Mouse (Mus musculus): ENCODE measurements around the gene Xirp1. TPM values are rescaled to one million over a fixed set of nuclear protein-coding genes. Genes with fewer than 3 reads are reported as not detected.

Gene Xirp1
- not detected in 2 replicates for total RNA-seq (2014; fragmentation: Nextera tagmentation)
- total RNA-seq (2017): 0.05 and 0.06 TPM in 2 replicates
- not detected in 2 replicates for polyA plus RNA-seq (2012)

DNA sequence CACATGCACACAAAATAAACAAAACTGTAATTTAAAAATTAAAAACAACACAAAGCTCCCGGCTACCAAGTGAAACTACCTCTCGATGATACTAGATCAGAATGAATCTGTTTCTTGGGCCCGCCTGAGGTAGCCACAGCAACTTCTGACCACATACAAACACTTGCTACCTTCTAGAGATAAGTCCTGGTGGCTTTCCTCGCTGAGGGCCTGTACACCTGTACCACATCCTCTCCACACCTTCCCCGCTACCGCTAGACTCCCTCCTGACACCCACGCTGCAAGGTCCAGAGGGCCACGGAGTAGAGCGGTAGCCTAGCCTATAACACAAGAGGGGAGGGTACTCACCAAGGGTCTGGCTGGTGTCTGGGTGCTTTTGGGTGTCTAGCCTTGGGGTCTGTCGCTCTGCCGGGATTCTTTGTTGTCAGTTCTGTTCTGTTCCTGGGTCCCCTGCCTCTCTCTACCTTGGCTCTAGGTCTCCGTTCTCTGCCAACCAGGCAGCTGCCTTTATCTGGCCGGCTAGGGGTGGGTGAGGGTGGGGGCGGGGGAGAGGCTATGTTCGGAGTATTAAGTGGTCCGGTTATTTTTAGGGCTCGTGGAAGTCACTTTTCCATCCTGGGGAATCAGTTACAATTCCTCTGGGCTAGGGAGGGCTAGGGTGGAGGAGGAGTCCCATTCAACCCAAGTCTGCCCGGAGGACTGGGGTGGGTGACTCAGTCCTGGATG, at the start of gene Xirp1:
Gene Xirp1 (minus strand): TSS at position 513 of the 726 bp plus-strand sequence.
- TF ChIP-seq POLR2AphosphoS5 (IDR thresholded peaks at IDR 0.05; ENCODE audit: insufficient replicate concordance, low read depth, low read length): no peak
- TF ChIP-seq CTCF (IDR thresholded peaks at IDR 0.05; ENCODE audit: low read depth, low read length): no peak
- no peak for TF ChIP-seq GATA1 (IDR thresholded peaks at IDR 0.05; ENCODE audit: borderline replicate concordance, low read length)
- no peak for TF ChIP-seq GATA2 (IDR thresholded peaks at IDR 0.05; ENCODE audit: borderline replicate concordance, low read depth, low read length)
- no peak for TF ChIP-seq TAL1 (conservative IDR thresholded peaks at IDR 0.05; ENCODE audit: low read depth, low read length)
- Histone ChIP-seq H3K9me3 (replicated peaks) (no peaks in the 10 kb centered on the region), H3K27me3 (ENCODE audit: insufficient read depth, low read length) (peaks cover 46% of the 10 kb centered on the region), H3K4me3 (ENCODE audit: low read depth, low read length) (no peak within 1 kb of the TSS), H3K4me1 (ENCODE audit: insufficient read depth, low read depth, low read length) (0 out of 2 replicates have a peak, but pooled peaks cover 3% of the 10 kb centered on the region), H3K36me3 (replicated peaks) (no peaks in the 10 kb centered on the region)
- no peak for DNase-seq (ENCODE audit: low spot score)
- no peak for ATAC-seq (ENCODE audit: extremely low read depth, insufficient number of reproducible peaks, low FRiP score, poor library complexity, severe bottlenecking)

DNA sequence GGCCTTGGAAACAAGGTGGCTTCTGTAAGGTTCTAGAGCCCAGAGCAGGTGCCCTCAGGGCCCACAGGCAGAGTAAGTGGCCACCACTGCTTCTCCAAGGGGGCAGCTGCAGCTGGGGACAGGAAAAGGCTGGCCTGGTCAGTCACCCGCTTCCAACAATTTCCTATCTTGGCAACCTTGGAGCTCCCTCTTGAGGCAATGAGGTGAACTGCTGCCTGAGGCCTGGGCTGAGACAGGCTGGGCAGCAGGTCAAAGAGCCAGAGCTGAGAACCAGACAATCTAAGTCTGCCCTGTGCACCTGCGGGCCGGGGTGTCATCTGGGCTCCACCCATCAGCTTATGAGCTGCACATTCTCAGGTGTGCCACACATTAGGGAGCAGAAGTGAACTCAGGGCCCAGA, 49.8 kb upstream of the Xirp1 start:
- H3K9me3 ChIP-seq (replicated peaks): no peaks in the 10 kb centered on the region
- H3K4me3 ChIP-seq (ENCODE audit: low read depth, low read length): no peak overlapping the region
- peaks cover 22% of the 10 kb centered on the region for H3K27me3 ChIP-seq (ENCODE audit: insufficient read depth, low read length)
- TF ChIP-seq GATA2 (IDR thresholded peaks at IDR 0.05; ENCODE audit: borderline replicate concordance, low read depth, low read length): no peak
- peak; percentile 93 for TF ChIP-seq CTCF (IDR thresholded peaks at IDR 0.05; ENCODE audit: low read depth, low read length)
- no peaks in the 10 kb centered on the region for H3K4me1 ChIP-seq (ENCODE audit: insufficient read depth, low read depth, low read length)
- no peaks in the 10 kb centered on the region for H3K36me3 ChIP-seq (replicated peaks)
- peak; percentile 44 for DNase-seq (ENCODE audit: low spot score)
- ATAC-seq (ENCODE audit: extremely low read depth, insufficient number of reproducible peaks, low FRiP score, poor library complexity, severe bottlenecking): peak; percentile 45; the same call in 1 of the 2 replicates

DNA sequence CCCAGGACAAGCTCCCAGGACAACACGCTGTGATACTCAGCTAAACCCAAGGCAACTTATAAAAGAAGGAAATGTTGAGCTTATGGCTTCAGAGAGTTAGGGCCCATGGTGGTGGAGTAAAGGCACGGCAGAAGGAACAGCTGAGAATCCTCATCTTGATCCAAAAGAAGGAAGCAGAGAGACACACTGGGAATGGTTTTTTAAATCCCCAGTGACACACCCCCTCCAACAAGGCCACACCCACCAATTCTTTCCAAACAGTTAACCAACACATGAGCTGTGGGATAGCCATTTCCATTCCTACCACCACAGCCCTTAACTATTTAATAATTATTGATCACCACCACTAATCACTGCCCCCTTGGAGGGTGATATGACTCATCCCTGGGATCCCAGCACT, 47.9 kb upstream of the Xirp1 start:
- Histone ChIP-seq H3K27me3 (ENCODE audit: insufficient read depth, low read length) (peaks cover 16% of the 10 kb centered on the region), H3K36me3 (replicated peaks) (no peaks in the 10 kb centered on the region), H3K9me3 (replicated peaks) (no peaks in the 10 kb centered on the region), H3K4me1 (ENCODE audit: insufficient read depth, low read depth, low read length) (no peaks in the 10 kb centered on the region), H3K4me3 (ENCODE audit: low read depth, low read length) (no peak overlapping the region)
- DNase-seq (ENCODE audit: low spot score): no peak
- TF ChIP-seq TAL1 (conservative IDR thresholded peaks at IDR 0.05; ENCODE audit: low read depth, low read length): no peak
- no peak for TF ChIP-seq GATA2 (IDR thresholded peaks at IDR 0.05; ENCODE audit: borderline replicate concordance, low read depth, low read length)
- TF ChIP-seq POLR2AphosphoS5 (IDR thresholded peaks at IDR 0.05; ENCODE audit: insufficient replicate concordance, low read depth, low read length): no peak
- TF ChIP-seq GATA1 (IDR thresholded peaks at IDR 0.05; ENCODE audit: borderline replicate concordance, low read length): no peak
- TF ChIP-seq CTCF (IDR thresholded peaks at IDR 0.05; ENCODE audit: low read depth, low read length): no peak
- ATAC-seq (ENCODE audit: extremely low read depth, insufficient number of reproducible peaks, low FRiP score, poor library complexity, severe bottlenecking): no peak

DNA sequence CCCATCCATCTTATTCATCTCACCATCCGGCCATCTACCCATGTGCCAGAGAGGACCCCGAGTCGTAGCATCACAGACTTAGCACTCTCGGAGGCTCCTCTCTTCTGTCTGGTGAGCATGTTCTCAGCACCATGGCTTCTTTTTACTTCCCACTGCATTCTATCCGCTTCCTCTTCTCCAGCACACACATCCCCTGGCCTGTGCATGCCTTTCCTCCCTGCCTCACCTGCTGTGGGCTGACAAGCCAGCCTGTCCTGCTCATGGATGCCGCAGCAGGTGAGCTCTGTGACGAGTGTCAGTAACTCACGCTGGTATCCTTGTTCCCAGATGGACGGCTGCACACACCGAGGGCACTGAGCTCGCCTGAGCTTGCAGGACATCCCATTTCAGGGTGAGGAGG, 46.4 kb upstream of the Xirp1 start, which contains the start of gene Cx3cr1:
Gene Cx3cr1 (minus strand): TSS at position 101 of the 400 bp plus-strand sequence.
- peaks cover 18% of the 10 kb centered on the region for H3K27me3 ChIP-seq (ENCODE audit: insufficient read depth, low read length)
- no peaks in the 10 kb centered on the region for H3K36me3 ChIP-seq (replicated peaks)
- no peaks in the 10 kb centered on the region for H3K9me3 ChIP-seq (replicated peaks)
- no peaks in the 10 kb centered on the region for H3K4me1 ChIP-seq (ENCODE audit: insufficient read depth, low read depth, low read length)
- DNase-seq (ENCODE audit: low spot score): no peak
- no peak within 1 kb of the TSS for H3K4me3 ChIP-seq (ENCODE audit: low read depth, low read length)
- no peak for TF ChIP-seq POLR2AphosphoS5 (IDR thresholded peaks at IDR 0.05; ENCODE audit: insufficient replicate concordance, low read depth, low read length)
- TF ChIP-seq CTCF (IDR thresholded peaks at IDR 0.05; ENCODE audit: low read depth, low read length): no peak
- no peak for TF ChIP-seq TAL1 (conservative IDR thresholded peaks at IDR 0.05; ENCODE audit: low read depth, low read length)
- no peak for TF ChIP-seq GATA1 (IDR thresholded peaks at IDR 0.05; ENCODE audit: borderline replicate concordance, low read length)
- no peak for TF ChIP-seq GATA2 (IDR thresholded peaks at IDR 0.05; ENCODE audit: borderline replicate concordance, low read depth, low read length)
- no peak for ATAC-seq (ENCODE audit: extremely low read depth, insufficient number of reproducible peaks, low FRiP score, poor library complexity, severe bottlenecking)

DNA sequence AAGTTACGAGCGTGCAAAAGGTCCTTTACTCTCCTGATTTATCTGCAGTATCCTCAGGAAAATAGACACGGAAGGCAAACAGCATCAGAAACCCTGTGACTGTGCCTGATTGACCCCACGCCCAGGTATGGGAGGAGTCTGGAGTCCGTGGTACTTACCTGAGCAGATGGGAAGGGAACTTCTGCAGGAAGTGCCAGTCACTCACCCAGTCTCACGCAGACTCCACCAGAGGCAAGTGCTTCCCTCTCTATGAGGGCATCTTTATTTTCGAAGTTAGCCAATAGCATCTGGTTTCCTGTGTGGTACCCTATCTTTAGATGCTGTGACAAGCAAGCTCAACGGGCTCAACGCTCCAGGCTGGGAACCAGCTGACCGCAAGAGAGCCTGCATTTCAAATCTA, 44.6 kb upstream of the Xirp1 start:
- ATAC-seq (ENCODE audit: extremely low read depth, insufficient number of reproducible peaks, low FRiP score, poor library complexity, severe bottlenecking): no peak
- no peaks in the 10 kb centered on the region for H3K9me3 ChIP-seq (replicated peaks)
- H3K4me1 ChIP-seq (ENCODE audit: insufficient read depth, low read depth, low read length): no peaks in the 10 kb centered on the region
- DNase-seq (ENCODE audit: low spot score): no peak
- H3K4me3 ChIP-seq (ENCODE audit: low read depth, low read length): no peak overlapping the region
- H3K36me3 ChIP-seq (replicated peaks): no peaks in the 10 kb centered on the region
- H3K27me3 ChIP-seq (ENCODE audit: insufficient read depth, low read length): peaks cover 18% of the 10 kb centered on the region
- TF ChIP-seq CTCF (IDR thresholded peaks at IDR 0.05; ENCODE audit: low read depth, low read length) (no peak), TAL1 (conservative IDR thresholded peaks at IDR 0.05; ENCODE audit: low read depth, low read length) (no peak), POLR2AphosphoS5 (IDR thresholded peaks at IDR 0.05; ENCODE audit: insufficient replicate concordance, low read depth, low read length) (no peak), GATA2 (IDR thresholded peaks at IDR 0.05; ENCODE audit: borderline replicate concordance, low read depth, low read length) (no peak), GATA1 (IDR thresholded peaks at IDR 0.05; ENCODE audit: borderline replicate concordance, low read length) (no peak)

DNA sequence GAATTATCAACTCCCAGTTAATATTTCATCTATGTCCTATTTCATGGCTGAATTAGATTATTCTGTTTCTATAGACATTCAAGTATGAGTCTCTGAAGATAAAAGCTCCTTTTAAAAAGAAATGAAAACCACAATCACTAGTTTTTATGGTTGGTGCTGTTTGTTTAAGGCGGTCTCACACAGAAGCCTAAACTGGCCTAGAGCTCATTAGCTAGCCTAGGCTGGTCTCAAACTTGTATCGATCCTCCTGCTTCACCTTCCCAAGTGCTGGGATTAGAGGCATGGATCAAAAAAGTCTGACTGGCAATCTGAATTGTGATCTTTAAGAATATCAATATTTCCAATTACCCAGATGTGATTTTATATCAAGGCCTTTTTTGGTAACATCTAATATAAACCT, 44.2 kb upstream of the Xirp1 start:
- no peak overlapping the region for H3K4me3 ChIP-seq (ENCODE audit: low read depth, low read length)
- no peaks in the 10 kb centered on the region for H3K36me3 ChIP-seq (replicated peaks)
- DNase-seq (ENCODE audit: low spot score) (no peak), ATAC-seq (ENCODE audit: extremely low read depth, insufficient number of reproducible peaks, low FRiP score, poor library complexity, severe bottlenecking) (no peak)
- TF ChIP-seq TAL1 (conservative IDR thresholded peaks at IDR 0.05; ENCODE audit: low read depth, low read length): no peak
- no peak for TF ChIP-seq POLR2AphosphoS5 (IDR thresholded peaks at IDR 0.05; ENCODE audit: insufficient replicate concordance, low read depth, low read length)
- no peak for TF ChIP-seq CTCF (IDR thresholded peaks at IDR 0.05; ENCODE audit: low read depth, low read length)
- no peak for TF ChIP-seq GATA2 (IDR thresholded peaks at IDR 0.05; ENCODE audit: borderline replicate concordance, low read depth, low read length)
- no peak for TF ChIP-seq GATA1 (IDR thresholded peaks at IDR 0.05; ENCODE audit: borderline replicate concordance, low read length)
- H3K9me3 ChIP-seq (replicated peaks): no peaks in the 10 kb centered on the region
- H3K4me1 ChIP-seq (ENCODE audit: insufficient read depth, low read depth, low read length): no peaks in the 10 kb centered on the region
- peaks cover 15% of the 10 kb centered on the region for H3K27me3 ChIP-seq (ENCODE audit: insufficient read depth, low read length)
